Mouse (Mus musculus): ENCODE measurements around the gene Col6a1. TPM values are rescaled to one million over a fixed set of nuclear protein-coding genes. Genes with fewer than 3 reads are reported as not detected.

Col6a1 gene
- polyA plus RNA-seq, 1 experiment: 15.4 TPM

DNA sequence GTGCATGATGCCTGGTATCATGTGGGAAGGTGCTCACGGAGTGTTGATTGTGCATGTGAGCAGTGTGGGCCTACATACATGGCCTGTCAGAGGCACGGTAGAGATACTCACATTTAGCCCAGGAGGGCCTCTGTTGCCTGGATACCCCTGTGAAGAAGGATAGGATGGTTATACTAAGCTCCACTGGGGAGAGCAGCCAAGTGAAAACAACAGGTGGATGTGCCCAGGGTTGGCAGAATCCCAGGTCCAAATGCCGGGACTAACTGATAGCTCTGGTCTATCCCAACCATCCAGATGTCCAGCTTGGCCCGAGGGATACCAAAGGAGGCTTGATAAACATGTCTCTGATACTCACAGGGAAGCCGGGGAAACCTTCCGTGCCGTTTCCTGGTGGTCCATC, 11.7 kb downstream of the Col6a1 start:
- Histone ChIP-seq H3K36me3 (ENCODE audit: control insufficient read depth, insufficient read depth, low read length) (no peaks in the 10 kb centered on the region), H3K27me3 (ENCODE audit: control insufficient read depth, insufficient read depth, low read length) (no peaks in the 10 kb centered on the region), H3K4me1 (ENCODE audit: control insufficient read depth, insufficient read depth, low read length) (no peaks in the 10 kb centered on the region), H3K27ac (ENCODE audit: control insufficient read depth, insufficient read depth, low read depth, low read length) (no peak overlapping the region), H3K4me3 (ENCODE audit: control insufficient read depth, low read depth, low read length) (no peak overlapping the region)
- no peak for TF ChIP-seq POLR2A (IDR thresholded peaks at IDR 0.05; ENCODE audit: control insufficient read depth, low read depth, low read length)
- no peak for TF ChIP-seq CTCF (IDR thresholded peaks at IDR 0.05; ENCODE audit: control insufficient read depth, insufficient read depth, insufficient replicate concordance, low read depth, low read length)

DNA sequence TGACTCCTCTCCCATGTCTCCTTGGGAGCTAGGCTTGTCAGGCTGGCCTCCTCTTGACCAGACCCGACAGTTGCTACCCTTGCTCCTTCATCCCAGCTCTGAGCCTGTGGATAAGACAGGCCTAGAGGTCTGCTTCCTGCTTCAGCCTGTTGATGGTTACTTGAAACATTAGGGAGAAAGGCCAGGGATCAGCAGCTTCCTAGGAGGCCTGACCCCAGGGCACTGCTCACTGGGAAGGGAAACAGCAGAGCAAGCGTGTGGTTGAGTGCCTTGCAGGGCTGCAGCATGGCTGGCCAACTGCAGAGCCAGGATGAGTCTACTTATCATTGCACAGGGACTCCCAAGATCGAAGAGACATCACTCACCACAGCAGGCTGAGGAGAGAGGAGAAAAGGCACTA, 13.5 kb downstream of the Col6a1 start:
- no peak overlapping the region for H3K27ac ChIP-seq (ENCODE audit: control insufficient read depth, insufficient read depth, low read depth, low read length)
- TF ChIP-seq CTCF (IDR thresholded peaks at IDR 0.05; ENCODE audit: control insufficient read depth, insufficient read depth, insufficient replicate concordance, low read depth, low read length): no peak
- no peak for TF ChIP-seq POLR2A (IDR thresholded peaks at IDR 0.05; ENCODE audit: control insufficient read depth, low read depth, low read length)
- H3K27me3 ChIP-seq (ENCODE audit: control insufficient read depth, insufficient read depth, low read length): no peaks in the 10 kb centered on the region
- H3K4me3 ChIP-seq (ENCODE audit: control insufficient read depth, low read depth, low read length): no peak overlapping the region
- no peaks in the 10 kb centered on the region for H3K4me1 ChIP-seq (ENCODE audit: control insufficient read depth, insufficient read depth, low read length)
- no peaks in the 10 kb centered on the region for H3K36me3 ChIP-seq (ENCODE audit: control insufficient read depth, insufficient read depth, low read length)

DNA sequence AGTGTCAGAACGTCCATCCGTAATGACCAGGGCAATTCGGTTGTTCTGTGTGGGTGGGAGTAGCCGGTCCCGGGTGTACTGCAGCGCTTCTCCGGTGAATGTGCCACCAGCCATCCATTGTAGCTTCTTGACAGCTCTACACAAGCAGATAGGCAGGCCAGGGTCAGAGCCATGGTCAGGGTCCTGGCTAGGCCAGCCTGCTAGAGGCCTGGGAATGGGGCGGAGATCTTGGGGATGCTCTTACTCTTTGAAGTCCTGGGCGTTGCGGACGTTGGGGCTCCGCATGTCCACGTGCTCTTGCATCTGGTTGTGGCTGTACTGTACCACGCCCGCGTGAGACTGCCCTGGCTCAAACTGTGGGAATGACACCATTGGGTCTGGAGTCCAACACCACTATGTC, 14.6 kb downstream of the Col6a1 start:
- no peak for TF ChIP-seq CTCF (IDR thresholded peaks at IDR 0.05; ENCODE audit: control insufficient read depth, insufficient read depth, insufficient replicate concordance, low read depth, low read length)
- TF ChIP-seq POLR2A (IDR thresholded peaks at IDR 0.05; ENCODE audit: control insufficient read depth, low read depth, low read length): no peak
- Histone ChIP-seq H3K27me3 (ENCODE audit: control insufficient read depth, insufficient read depth, low read length) (no peaks in the 10 kb centered on the region), H3K4me1 (ENCODE audit: control insufficient read depth, insufficient read depth, low read length) (no peaks in the 10 kb centered on the region), H3K36me3 (ENCODE audit: control insufficient read depth, insufficient read depth, low read length) (no peaks in the 10 kb centered on the region), H3K4me3 (ENCODE audit: control insufficient read depth, low read depth, low read length) (no peak overlapping the region), H3K27ac (ENCODE audit: control insufficient read depth, insufficient read depth, low read depth, low read length) (no peak overlapping the region)

DNA sequence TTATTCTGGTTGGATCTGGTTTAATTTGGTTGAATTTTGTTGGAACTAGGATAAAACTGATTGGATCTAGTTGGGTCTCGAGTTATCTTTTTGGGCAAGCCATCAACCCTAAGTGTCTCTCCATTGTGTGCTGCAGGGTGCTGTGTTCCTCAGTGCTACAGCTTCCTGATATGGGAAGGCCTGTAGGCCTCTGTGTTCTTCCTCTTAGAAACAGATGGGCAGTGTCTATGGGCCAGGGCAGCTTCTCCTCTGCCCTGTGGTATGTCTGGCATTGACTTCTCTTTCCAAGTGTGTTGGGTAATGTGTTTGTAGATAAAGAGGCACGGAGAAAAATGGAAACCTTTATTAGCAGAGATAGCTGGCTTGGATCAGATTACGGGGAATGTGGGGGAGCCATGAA, 17.5 kb downstream of the Col6a1 start:
- TF ChIP-seq POLR2A (IDR thresholded peaks at IDR 0.05; ENCODE audit: control insufficient read depth, low read depth, low read length): no peak
- TF ChIP-seq CTCF (IDR thresholded peaks at IDR 0.05; ENCODE audit: control insufficient read depth, insufficient read depth, insufficient replicate concordance, low read depth, low read length): no peak
- no peak overlapping the region for H3K4me3 ChIP-seq (ENCODE audit: control insufficient read depth, low read depth, low read length)
- no peak overlapping the region for H3K27ac ChIP-seq (ENCODE audit: control insufficient read depth, insufficient read depth, low read depth, low read length)
- no peaks in the 10 kb centered on the region for H3K4me1 ChIP-seq (ENCODE audit: control insufficient read depth, insufficient read depth, low read length)
- no peaks in the 10 kb centered on the region for H3K27me3 ChIP-seq (ENCODE audit: control insufficient read depth, insufficient read depth, low read length)
- H3K36me3 ChIP-seq (ENCODE audit: control insufficient read depth, insufficient read depth, low read length): no peaks in the 10 kb centered on the region

DNA sequence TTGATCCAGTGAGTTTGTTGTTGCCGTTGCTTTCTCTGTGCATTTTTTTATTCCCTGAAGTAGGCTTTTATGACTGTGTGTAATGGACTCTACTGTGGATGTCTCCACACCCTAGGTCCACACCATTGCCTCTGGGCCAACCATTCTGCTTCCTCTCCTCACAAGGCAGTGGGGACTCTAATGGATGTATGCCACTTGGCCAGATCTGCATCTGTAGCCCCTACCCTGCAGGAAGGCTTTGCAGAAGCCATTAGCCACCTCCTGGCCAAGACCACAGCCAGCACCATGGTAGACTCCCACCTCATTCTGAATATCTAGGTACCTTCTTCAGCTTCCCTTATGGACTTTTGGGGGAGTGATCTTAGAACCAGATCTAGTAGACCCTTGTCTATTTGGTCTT, 18.4 kb downstream of the Col6a1 start:
- no peak overlapping the region for H3K27ac ChIP-seq (ENCODE audit: control insufficient read depth, insufficient read depth, low read depth, low read length)
- TF ChIP-seq CTCF (IDR thresholded peaks at IDR 0.05; ENCODE audit: control insufficient read depth, insufficient read depth, insufficient replicate concordance, low read depth, low read length) (no peak), POLR2A (IDR thresholded peaks at IDR 0.05; ENCODE audit: control insufficient read depth, low read depth, low read length) (no peak)
- H3K27me3 ChIP-seq (ENCODE audit: control insufficient read depth, insufficient read depth, low read length): no peaks in the 10 kb centered on the region
- no peak overlapping the region for H3K4me3 ChIP-seq (ENCODE audit: control insufficient read depth, low read depth, low read length)
- no peaks in the 10 kb centered on the region for H3K4me1 ChIP-seq (ENCODE audit: control insufficient read depth, insufficient read depth, low read length)
- H3K36me3 ChIP-seq (ENCODE audit: control insufficient read depth, insufficient read depth, low read length): no peaks in the 10 kb centered on the region

DNA sequence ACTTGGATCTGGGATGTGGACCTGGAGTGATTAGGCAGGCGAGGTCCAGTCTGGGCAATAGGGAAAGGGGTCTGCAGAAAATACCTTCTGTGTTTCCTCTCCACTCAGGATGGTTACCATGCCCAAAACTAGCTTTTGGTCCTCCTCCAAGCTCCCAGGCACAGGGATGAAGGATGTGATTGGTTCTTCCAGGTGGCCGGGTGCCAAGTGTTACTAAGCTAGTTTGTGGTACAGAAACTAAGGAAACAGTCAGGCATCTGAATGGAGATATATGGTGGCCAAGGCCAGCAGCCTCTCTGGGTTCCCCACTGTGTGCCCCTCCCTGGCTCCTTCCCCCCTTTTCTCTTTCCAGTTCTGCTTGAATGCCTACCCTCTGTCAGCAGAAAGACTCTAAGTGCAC, 19.0 kb downstream of the Col6a1 start:
- H3K27me3 ChIP-seq (ENCODE audit: control insufficient read depth, insufficient read depth, low read length): no peaks in the 10 kb centered on the region
- TF ChIP-seq CTCF (IDR thresholded peaks at IDR 0.05; ENCODE audit: control insufficient read depth, insufficient read depth, insufficient replicate concordance, low read depth, low read length) (no peak), POLR2A (IDR thresholded peaks at IDR 0.05; ENCODE audit: control insufficient read depth, low read depth, low read length) (no peak)
- H3K27ac ChIP-seq (ENCODE audit: control insufficient read depth, insufficient read depth, low read depth, low read length): no peak overlapping the region
- no peaks in the 10 kb centered on the region for H3K4me1 ChIP-seq (ENCODE audit: control insufficient read depth, insufficient read depth, low read length)
- no peaks in the 10 kb centered on the region for H3K36me3 ChIP-seq (ENCODE audit: control insufficient read depth, insufficient read depth, low read length)
- H3K4me3 ChIP-seq (ENCODE audit: control insufficient read depth, low read depth, low read length): no peak overlapping the region

DNA sequence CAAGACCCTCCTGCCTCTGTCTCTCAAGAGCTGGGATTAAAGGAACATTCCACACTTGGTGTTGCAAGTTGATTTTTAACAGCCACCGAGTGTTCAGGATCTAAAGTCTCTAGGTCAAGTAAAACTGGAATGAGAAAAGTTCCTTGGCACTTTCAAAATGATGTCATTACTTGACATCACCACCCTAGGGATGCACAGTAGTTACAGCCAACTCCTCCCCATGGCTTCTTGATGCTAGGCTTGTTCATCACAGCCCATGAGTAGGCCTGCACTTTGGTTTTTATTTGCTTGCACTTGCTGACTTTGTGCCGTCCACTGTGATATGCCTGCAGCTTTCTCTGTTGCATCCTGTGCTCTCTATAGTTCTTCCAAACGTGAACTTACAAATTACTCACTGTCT, 21.6 kb downstream of the Col6a1 start:
- H3K27me3 ChIP-seq (ENCODE audit: control insufficient read depth, insufficient read depth, low read length): no peaks in the 10 kb centered on the region
- no peaks in the 10 kb centered on the region for H3K4me1 ChIP-seq (ENCODE audit: control insufficient read depth, insufficient read depth, low read length)
- TF ChIP-seq CTCF (IDR thresholded peaks at IDR 0.05; ENCODE audit: control insufficient read depth, insufficient read depth, insufficient replicate concordance, low read depth, low read length) (no peak), POLR2A (IDR thresholded peaks at IDR 0.05; ENCODE audit: control insufficient read depth, low read depth, low read length) (no peak)
- H3K4me3 ChIP-seq (ENCODE audit: control insufficient read depth, low read depth, low read length): no peak overlapping the region
- no peak overlapping the region for H3K27ac ChIP-seq (ENCODE audit: control insufficient read depth, insufficient read depth, low read depth, low read length)
- H3K36me3 ChIP-seq (ENCODE audit: control insufficient read depth, insufficient read depth, low read length): no peaks in the 10 kb centered on the region

DNA sequence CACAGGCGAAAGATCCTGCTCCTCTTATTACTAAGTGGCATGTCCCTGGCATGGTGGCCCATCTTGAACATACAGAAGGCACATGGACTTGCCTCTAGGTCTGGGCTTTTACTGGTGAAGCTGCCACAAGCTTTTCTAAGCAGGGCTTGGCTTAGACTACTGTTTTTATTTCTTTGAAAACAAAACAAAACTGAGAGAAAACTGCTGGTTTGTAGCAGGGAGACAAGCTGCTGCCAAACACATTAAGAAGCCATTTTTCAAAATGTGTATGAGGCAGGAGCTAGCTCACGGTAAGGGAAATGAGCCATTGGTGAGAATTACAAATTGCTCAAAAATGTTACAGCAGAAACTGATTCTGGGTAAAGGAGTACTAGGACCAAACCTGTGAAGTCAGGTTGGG, 24.5 kb downstream of the Col6a1 start:
- Histone ChIP-seq H3K27ac (ENCODE audit: control insufficient read depth, insufficient read depth, low read depth, low read length) (no peak overlapping the region), H3K4me1 (ENCODE audit: control insufficient read depth, insufficient read depth, low read length) (no peaks in the 10 kb centered on the region), H3K27me3 (ENCODE audit: control insufficient read depth, insufficient read depth, low read length) (no peaks in the 10 kb centered on the region), H3K36me3 (ENCODE audit: control insufficient read depth, insufficient read depth, low read length) (no peaks in the 10 kb centered on the region), H3K4me3 (ENCODE audit: control insufficient read depth, low read depth, low read length) (no peak overlapping the region)
- TF ChIP-seq CTCF (IDR thresholded peaks at IDR 0.05; ENCODE audit: control insufficient read depth, insufficient read depth, insufficient replicate concordance, low read depth, low read length) (no peak), POLR2A (IDR thresholded peaks at IDR 0.05; ENCODE audit: control insufficient read depth, low read depth, low read length) (no peak)
